Mouse (Mus musculus): ENCODE data around the gene Ttc21b. TPM values are rescaled to one million over a fixed set of nuclear protein-coding genes. Genes with fewer than 3 reads are reported as not detected.

Gene Ttc21b
- polyA plus RNA-seq (2014; fragmentation: Nextera tagmentation; extraction: Ambion mirVana): 6.6 and 6.7 TPM in 2 replicates

GRCm38 (mm10) chr2:66256220-66257131 lies at the start of gene Ttc21b:
Gene Ttc21b (minus strand): TSS chr2:66256617.
- DNase-seq (ENCODE audit: low spot score): peak; percentile 92
- Histone ChIP-seq H3K27ac (ENCODE audit: low read depth, low read length) (no peak within 1 kb of the TSS), H3K9me3 (ENCODE audit: control insufficient read depth, low read length) (no peaks in the 10 kb centered on the region), H3K27me3 (replicated peaks; ENCODE audit: control insufficient read depth, insufficient read depth, low read length) (no peaks in the 10 kb centered on the region), H3K36me3 (ENCODE audit: control insufficient read depth, insufficient read depth, low read length) (no peaks in the 10 kb centered on the region; the same call in 1 of the 2 replicates), H3K4me2 (peak within 1 kb of the TSS; percentile 81), H3K4me3 (ENCODE audit: low read depth, low read length) (peak within 1 kb of the TSS; percentile 71), H3K4me1 (replicated peaks; ENCODE audit: control insufficient read depth, insufficient read depth, low read length) (peaks cover 5% of the 10 kb centered on the region; the same call in 1 of the 2 replicates), H3K9ac (ENCODE audit: low read depth, low read length) (peak within 1 kb of the TSS; percentile 43)
- WGBS: under 1% methylated on average over 56 of the region's 56 CpGs
- ATAC-seq (replicated peaks; ENCODE audit: low FRiP score): peak; percentile 96

DNA sequence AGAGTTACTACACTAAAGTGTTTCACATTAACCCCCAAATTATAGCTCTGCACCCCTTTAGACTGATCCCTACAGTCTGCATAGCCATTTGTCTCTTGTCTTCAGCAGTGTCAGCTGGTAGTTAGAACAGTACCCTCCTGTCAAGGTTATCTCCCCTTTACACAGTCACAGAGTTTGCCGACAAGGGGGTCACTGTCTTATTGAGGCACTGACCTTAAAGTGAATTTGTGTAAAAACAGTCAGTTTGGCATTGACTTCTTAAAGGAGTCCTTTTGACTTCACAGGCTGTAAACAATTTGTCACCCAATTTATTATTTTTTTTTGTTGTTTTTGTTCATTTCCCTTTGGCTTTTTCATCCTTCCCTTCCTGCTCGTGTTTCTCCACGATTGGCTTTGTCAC lies 16.1 kb upstream of the Ttc21b start:
- Histone ChIP-seq H3K36me3 (ENCODE audit: control insufficient read depth, insufficient read depth, low read length) (no peaks in the 10 kb centered on the region), H3K4me2 (no peak overlapping the region), H3K9me3 (ENCODE audit: control insufficient read depth, low read length) (no peaks in the 10 kb centered on the region), H3K4me3 (ENCODE audit: low read depth, low read length) (no peak overlapping the region), H3K27ac (ENCODE audit: low read depth, low read length) (no peak overlapping the region), H3K9ac (ENCODE audit: low read depth, low read length) (no peak overlapping the region), H3K27me3 (replicated peaks; ENCODE audit: control insufficient read depth, insufficient read depth, low read length) (no peaks in the 10 kb centered on the region), H3K4me1 (replicated peaks; ENCODE audit: control insufficient read depth, insufficient read depth, low read length) (no peaks in the 10 kb centered on the region)
- ATAC-seq (replicated peaks; ENCODE audit: low FRiP score) (no peak), DNase-seq (ENCODE audit: low spot score) (no peak)
- WGBS: 76% methylated on average over 3 of the region's 3 CpGs

DNA sequence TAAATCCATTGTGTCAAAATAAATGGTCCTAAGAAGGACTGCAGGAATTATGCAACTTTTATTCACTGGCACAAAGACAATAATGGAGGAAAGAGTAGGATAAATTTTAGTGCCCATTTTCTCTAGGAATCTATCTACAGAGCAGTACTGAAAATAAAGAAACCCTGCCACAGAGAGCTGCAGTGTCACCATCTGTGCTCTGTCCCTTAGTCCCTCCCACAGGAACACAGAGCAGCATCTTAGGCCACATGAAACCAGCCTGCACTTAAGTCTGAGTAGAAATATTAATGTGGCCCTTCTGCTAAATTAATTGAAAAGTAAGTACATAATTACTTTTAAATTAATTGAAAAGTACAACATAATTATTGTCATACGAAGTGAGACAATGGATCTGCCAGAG lies 12.4 kb downstream of the Ttc21b start:
- no peaks in the 10 kb centered on the region for H3K4me1 ChIP-seq (replicated peaks; ENCODE audit: control insufficient read depth, insufficient read depth, low read length)
- no peak overlapping the region for H3K4me2 ChIP-seq
- DNase-seq (ENCODE audit: low spot score) (no peak), ATAC-seq (replicated peaks; ENCODE audit: low FRiP score) (no peak)
- H3K9ac ChIP-seq (ENCODE audit: low read depth, low read length): no peak overlapping the region
- H3K36me3 ChIP-seq (ENCODE audit: control insufficient read depth, insufficient read depth, low read length): peaks cover 2% of the 10 kb centered on the region; the same call in 1 of the 2 replicates
- no peak overlapping the region for H3K27ac ChIP-seq (ENCODE audit: low read depth, low read length)
- no peaks in the 10 kb centered on the region for H3K9me3 ChIP-seq (ENCODE audit: control insufficient read depth, low read length)
- H3K27me3 ChIP-seq (replicated peaks; ENCODE audit: control insufficient read depth, insufficient read depth, low read length): no peaks in the 10 kb centered on the region
- 94% methylated on average over 1 of the region's 1 CpGs for WGBS
- H3K4me3 ChIP-seq (ENCODE audit: low read depth, low read length): no peak overlapping the region

GRCm38 (mm10) chr2:66240334-66240733 lies 16.1 kb downstream of the Ttc21b start:
- Histone ChIP-seq H3K9me3 (ENCODE audit: control insufficient read depth, low read length) (no peaks in the 10 kb centered on the region), H3K9ac (ENCODE audit: low read depth, low read length) (no peak overlapping the region), H3K36me3 (ENCODE audit: control insufficient read depth, insufficient read depth, low read length) (0 out of 2 replicates have a peak, but pooled peaks cover 3% of the 10 kb centered on the region), H3K27ac (ENCODE audit: low read depth, low read length) (no peak overlapping the region), H3K4me1 (replicated peaks; ENCODE audit: control insufficient read depth, insufficient read depth, low read length) (no peaks in the 10 kb centered on the region), H3K4me2 (no peak overlapping the region), H3K4me3 (ENCODE audit: low read depth, low read length) (no peak overlapping the region), H3K27me3 (replicated peaks; ENCODE audit: control insufficient read depth, insufficient read depth, low read length) (no peaks in the 10 kb centered on the region)
- DNase-seq (ENCODE audit: low spot score): no peak
- 85% methylated on average over 1 of the region's 1 CpGs for WGBS
- ATAC-seq (replicated peaks; ENCODE audit: low FRiP score): no peak

DNA sequence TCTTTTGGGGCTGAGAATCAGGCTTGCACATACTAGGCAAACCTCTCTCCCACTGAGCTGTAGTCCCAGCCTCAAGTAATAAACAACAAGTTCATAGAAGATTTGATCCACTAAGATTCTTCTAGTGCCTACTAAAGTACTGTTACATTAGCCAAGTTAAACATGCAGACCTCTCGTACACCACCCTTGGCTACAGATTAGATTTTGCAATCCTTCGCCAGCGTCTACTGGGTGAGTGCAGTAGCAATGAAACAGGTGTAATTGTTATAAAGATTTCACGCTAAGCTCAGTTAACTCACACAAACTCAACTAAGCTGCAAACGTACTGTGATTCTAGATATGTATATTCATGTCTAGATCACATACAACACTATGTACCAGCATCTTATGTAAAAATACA lies 17.5 kb downstream of the Ttc21b start:
- no peaks in the 10 kb centered on the region for H3K4me1 ChIP-seq (replicated peaks; ENCODE audit: control insufficient read depth, insufficient read depth, low read length)
- 88% methylated on average over 5 of the region's 5 CpGs for WGBS
- H3K36me3 ChIP-seq (ENCODE audit: control insufficient read depth, insufficient read depth, low read length): 0 out of 2 replicates have a peak, but pooled peaks cover 3% of the 10 kb centered on the region
- no peaks in the 10 kb centered on the region for H3K27me3 ChIP-seq (replicated peaks; ENCODE audit: control insufficient read depth, insufficient read depth, low read length)
- H3K4me2 ChIP-seq: no peak overlapping the region
- no peak for ATAC-seq (replicated peaks; ENCODE audit: low FRiP score)
- no peak overlapping the region for H3K9ac ChIP-seq (ENCODE audit: low read depth, low read length)
- H3K4me3 ChIP-seq (ENCODE audit: low read depth, low read length): no peak overlapping the region
- DNase-seq (ENCODE audit: low spot score): no peak
- no peaks in the 10 kb centered on the region for H3K9me3 ChIP-seq (ENCODE audit: control insufficient read depth, low read length)
- H3K27ac ChIP-seq (ENCODE audit: low read depth, low read length): no peak overlapping the region

DNA sequence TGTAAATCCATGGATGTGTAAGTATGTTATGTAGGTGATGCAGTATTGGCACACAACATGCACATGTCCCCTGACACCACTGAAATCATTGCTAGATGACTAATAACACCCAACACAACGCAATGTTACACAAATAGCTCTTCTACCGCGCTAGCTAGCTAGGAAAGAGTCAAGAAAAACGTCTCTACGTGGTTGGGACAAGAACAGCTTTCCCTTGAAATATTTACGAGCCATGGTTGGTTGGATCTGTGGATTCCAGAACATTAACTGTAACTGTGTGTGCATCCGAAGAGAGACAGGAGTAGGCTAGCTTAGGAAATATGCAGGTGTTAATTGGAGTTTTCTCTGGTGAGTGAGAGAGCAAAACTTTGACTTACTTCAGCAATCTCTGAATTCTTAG lies 35.5 kb downstream of the Ttc21b start:
- ATAC-seq (replicated peaks; ENCODE audit: low FRiP score): no peak
- Histone ChIP-seq H3K27ac (ENCODE audit: low read depth, low read length) (no peak overlapping the region), H3K9me3 (ENCODE audit: control insufficient read depth, low read length) (no peaks in the 10 kb centered on the region), H3K4me1 (replicated peaks; ENCODE audit: control insufficient read depth, insufficient read depth, low read length) (no peaks in the 10 kb centered on the region), H3K4me2 (no peak overlapping the region), H3K9ac (ENCODE audit: low read depth, low read length) (no peak overlapping the region), H3K4me3 (ENCODE audit: low read depth, low read length) (no peak overlapping the region), H3K36me3 (ENCODE audit: control insufficient read depth, insufficient read depth, low read length) (no peaks in the 10 kb centered on the region), H3K27me3 (replicated peaks; ENCODE audit: control insufficient read depth, insufficient read depth, low read length) (no peaks in the 10 kb centered on the region)
- no peak for DNase-seq (ENCODE audit: low spot score)
- 90% methylated on average over 7 of the region's 7 CpGs for WGBS

DNA sequence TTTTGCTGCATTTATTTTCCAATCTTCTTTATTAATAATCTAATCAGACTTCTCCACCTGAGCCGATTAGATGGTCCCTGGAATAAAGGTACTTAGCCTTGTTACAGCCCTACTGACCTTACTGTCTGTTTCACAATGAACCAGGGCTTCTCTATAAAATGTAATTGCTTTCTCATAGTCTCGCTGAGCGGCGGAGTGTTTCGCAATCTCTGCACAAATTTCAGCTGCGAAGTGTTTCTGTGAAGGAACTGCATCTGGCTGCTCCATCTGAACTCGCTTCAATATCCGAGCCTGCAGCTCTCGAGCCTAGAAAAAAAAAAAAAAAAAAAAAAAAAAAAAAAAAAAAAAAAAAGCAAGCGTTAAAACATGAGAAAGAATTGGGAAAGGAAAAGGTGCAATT lies 46.5 kb downstream of the Ttc21b start:
- ATAC-seq (replicated peaks; ENCODE audit: low FRiP score): no peak
- H3K9me3 ChIP-seq (ENCODE audit: control insufficient read depth, low read length): no peaks in the 10 kb centered on the region
- H3K9ac ChIP-seq (ENCODE audit: low read depth, low read length): no peak overlapping the region
- H3K27me3 ChIP-seq (replicated peaks; ENCODE audit: control insufficient read depth, insufficient read depth, low read length): no peaks in the 10 kb centered on the region
- WGBS: 80% methylated on average over 10 of the region's 10 CpGs
- H3K4me3 ChIP-seq (ENCODE audit: low read depth, low read length): no peak overlapping the region
- no peak overlapping the region for H3K27ac ChIP-seq (ENCODE audit: low read depth, low read length)
- H3K4me2 ChIP-seq: no peak overlapping the region
- DNase-seq (ENCODE audit: low spot score): no peak
- H3K36me3 ChIP-seq (ENCODE audit: control insufficient read depth, insufficient read depth, low read length): no peaks in the 10 kb centered on the region; the same call in 1 of the 2 replicates
- H3K4me1 ChIP-seq (replicated peaks; ENCODE audit: control insufficient read depth, insufficient read depth, low read length): no peaks in the 10 kb centered on the region

- H3K4me2 ChIP-seq: no peak overlapping the region
- H3K36me3 ChIP-seq (ENCODE audit: control insufficient read depth, insufficient read depth, low read length): no peaks in the 10 kb centered on the region; the same call in 1 of the 2 replicates
- DNase-seq (ENCODE audit: low spot score) (no peak), ATAC-seq (replicated peaks; ENCODE audit: low FRiP score) (no peak)
- no peaks in the 10 kb centered on the region for H3K4me1 ChIP-seq (replicated peaks; ENCODE audit: control insufficient read depth, insufficient read depth, low read length)
- WGBS: 93% methylated on average over 13 of the region's 13 CpGs
- no peaks in the 10 kb centered on the region for H3K27me3 ChIP-seq (replicated peaks; ENCODE audit: control insufficient read depth, insufficient read depth, low read length)
- no peak overlapping the region for H3K27ac ChIP-seq (ENCODE audit: low read depth, low read length)
- H3K9me3 ChIP-seq (ENCODE audit: control insufficient read depth, low read length): no peaks in the 10 kb centered on the region
- H3K4me3 ChIP-seq (ENCODE audit: low read depth, low read length): no peak overlapping the region
- no peak overlapping the region for H3K9ac ChIP-seq (ENCODE audit: low read depth, low read length)
Observed at GRCm38 (mm10) chr2:66209353-66209752, 47.1 kb downstream of the Ttc21b start.

GRCm38 (mm10) chr2:66206796-66207195 lies 49.6 kb downstream of the Ttc21b start:
- DNase-seq (ENCODE audit: low spot score) (no peak), ATAC-seq (replicated peaks; ENCODE audit: low FRiP score) (no peak)
- Histone ChIP-seq H3K9me3 (ENCODE audit: control insufficient read depth, low read length) (no peaks in the 10 kb centered on the region), H3K27me3 (replicated peaks; ENCODE audit: control insufficient read depth, insufficient read depth, low read length) (no peaks in the 10 kb centered on the region), H3K9ac (ENCODE audit: low read depth, low read length) (no peak overlapping the region), H3K4me1 (replicated peaks; ENCODE audit: control insufficient read depth, insufficient read depth, low read length) (no peaks in the 10 kb centered on the region), H3K27ac (ENCODE audit: low read depth, low read length) (no peak overlapping the region), H3K36me3 (ENCODE audit: control insufficient read depth, insufficient read depth, low read length) (no peaks in the 10 kb centered on the region; the same call in 1 of the 2 replicates), H3K4me2 (no peak overlapping the region), H3K4me3 (ENCODE audit: low read depth, low read length) (no peak overlapping the region)
- 65% methylated on average over 2 of the region's 2 CpGs for WGBS

Data from liver, embryonic 11.5 days (tissue).